Mouse (Mus musculus) heart, embryonic 15.5 days (tissue): Measurements from ENCODE around the gene Cd80. TPM values are rescaled to one million over a fixed set of nuclear protein-coding genes. Genes with fewer than 3 reads are reported as not detected.

ENCODE experiments used
- polyA plus RNA-seq: library from polyadenylated mRNA; unstranded; fragments of >200 nt; fragmentation: Nextera tagmentation; extraction: Ambion mirVana; gene quantifications from 2 replicates; pipeline ENCODE4 v1.2.1, GENCODE M21; 2015

Cd80 gene
- polyA plus RNA-seq, 1 experiment from 2014 or later: 0.53 TPM

Other genes starting within 250 kb of the Cd80 start
- 0.06 TPM in 1 of 2 replicates, not detected in the other for gene Nr1i2, start 160.7 kb upstream of the Cd80 start, polyA plus RNA-seq
- gene Maats1, start 113.4 kb upstream of the Cd80 start, polyA plus RNA-seq: 0.10 and 0.13 TPM in 2 replicates
- gene Cox17, start 108.6 kb upstream of the Cd80 start, polyA plus RNA-seq: 224 and 350 TPM in 2 replicates
- gene Gm21987, start 108.5 kb upstream of the Cd80 start, polyA plus RNA-seq: 3.2 and 4.1 TPM in 2 replicates
- 327 and 350 TPM in 2 replicates for gene Popdc2, start 93.4 kb upstream of the Cd80 start, polyA plus RNA-seq
- gene Pla1a, start 22.4 kb upstream of the Cd80 start, polyA plus RNA-seq: 2.0 and 2.8 TPM in 2 replicates
- gene Adprh, start 2.9 kb upstream of the Cd80 start, polyA plus RNA-seq: 81.1 and 87.5 TPM in 2 replicates
- gene Timmdc1, start 67.1 kb downstream of the Cd80 start, polyA plus RNA-seq: 31.9 and 38.1 TPM in 2 replicates
- 24.0 and 29.9 TPM in 2 replicates for gene Poglut1, start 94.7 kb downstream of the Cd80 start, polyA plus RNA-seq
- gene Tmem39a, start 103.1 kb downstream of the Cd80 start, polyA plus RNA-seq: 50.5 and 72.2 TPM in 2 replicates